Mouse (Mus musculus) olfactory bulb, adult 2 months (tissue): ENCODE measurements around the gene Gm26965. TPM values are rescaled to one million over a fixed set of nuclear protein-coding genes. Genes with fewer than 3 reads are reported as not detected.
A peak's percentile ranks its signal among the peaks of the same experiment; 100 is the strongest.
"Not testable (repeated sequence)": the region's sequence is repeated elsewhere in the genome, so short reads cannot be mapped to it uniquely, and the experiment has no call there.

Experiments used
- H3K27ac ChIP-seq: fragments of 200-500 bp; 2 replicates; pipeline ENCODE4 v1.5.1; 2012; ENCODE audit warnings: low read depth, low read length; ENCODE audit not compliant: insufficient read depth
- H3K4me1 ChIP-seq: fragments of 200-500 bp; 2 replicates; pipeline ENCODE4 v1.6.1; 2012; ENCODE audit warnings: low read length; ENCODE audit not compliant: control insufficient read depth, insufficient read depth
- H3K4me3 ChIP-seq: fragments of 200-500 bp; 2 replicates; pipeline ENCODE4 v1.5.1; 2012; ENCODE audit warnings: mild to moderate bottlenecking, low read depth, low read length, moderate library complexity; ENCODE audit not compliant: insufficient read depth
- CTCF ChIP-seq: fragments of 200-500 bp; IDR thresholded peaks from 2 replicates; pipeline ENCODE4 v1.5.1; 2012; ENCODE audit warnings: low read depth, mild to moderate bottlenecking, low read length, moderate library complexity; ENCODE audit not compliant: insufficient read depth
- POLR2A ChIP-seq: fragments of 200-500 bp; IDR thresholded peaks from 2 replicates; pipeline ENCODE4 v1.6.1; 2012; ENCODE audit warnings: mild to moderate bottlenecking, low read depth, low read length, moderate library complexity; ENCODE audit not compliant: insufficient read depth
- WGBS: fragments of 180-500 bp; shearing (Covaris S2); methylation state at CpG from one replicate; pipeline ENCODE4 v1.1.7; 2018; 5-methylcytosine and 5-hydroxymethylcytosine counted together
- polyA plus RNA-seq: library from polyadenylated mRNA; stranded (reverse); fragments of >200 nt; gene quantifications from 2 replicates; pipeline ENCODE4 v1.2.4, GENCODE M21; 2012; ENCODE audit warnings: low replicate concordance; ENCODE audit not compliant: missing spikeins, insufficient read depth, insufficient read length

Gm26965 gene
- polyA plus RNA-seq, 1 experiment: not detected

- no peak overlapping the region for H3K27ac ChIP-seq
- no peak for TF ChIP-seq POLR2A
- TF ChIP-seq CTCF: no peak
- 96% methylated on average over 1 of the region's 1 CpGs for WGBS
- no peak overlapping the region for H3K4me3 ChIP-seq
- H3K4me1 ChIP-seq: peaks cover 6% of the 10 kb centered on the region
These were observed 30.3 kb downstream of the Gm26965 start for GRCm38 (mm10) chr13:67495631-67496030.

- WGBS: 28% methylated on average over 8 of the region's 8 CpGs
- Histone ChIP-seq H3K27ac (peak overlapping the region; percentile 57), H3K4me3 (peak overlapping the region; percentile 65), H3K4me1 (no peaks in the 10 kb centered on the region; the same call in 1 of the 2 replicates)
- TF ChIP-seq CTCF: no peak
- TF ChIP-seq POLR2A: no peak
These were observed 41.5 kb downstream of the Gm26965 start for GRCm38 (mm10) chr13:67484424-67484811.

GRCm38 (mm10) chr13:67483625-67484423 lies 42.1 kb downstream of the Gm26965 start, which contains the start of gene Zfp874b:
Gene Zfp874b, minus strand, starts transcription at chr13:67484258.
- H3K27ac ChIP-seq: peak within 1 kb of the TSS; percentile 57
- WGBS: 1% methylated on average over 20 of the region's 20 CpGs
- H3K4me1 ChIP-seq: no peaks in the 10 kb centered on the region; the same call in 1 of the 2 replicates
- TF ChIP-seq CTCF: no peak
- 0 out of 2 replicates have a peak, but pooled peaks have one; percentile 20 for TF ChIP-seq POLR2A
- peak within 1 kb of the TSS; percentile 65 for H3K4me3 ChIP-seq

GRCm38 (mm10) chr13:67481528-67481927 lies 44.4 kb downstream of the Gm26965 start:
- 65% methylated on average over 4 of the region's 4 CpGs for WGBS
- Histone ChIP-seq H3K27ac (no peak overlapping the region), H3K4me1 (no peaks in the 10 kb centered on the region; the same call in 1 of the 2 replicates), H3K4me3 (no peak overlapping the region)
- TF ChIP-seq POLR2A: no peak
- no peak for TF ChIP-seq CTCF

GRCm38 (mm10) chr13:67469274-67469673 lies 56.7 kb downstream of the Gm26965 start:
- TF ChIP-seq CTCF (no peak), POLR2A (no peak)
- H3K4me3 ChIP-seq: no peak overlapping the region
- no peaks in the 10 kb centered on the region for H3K4me1 ChIP-seq
- 91% methylated on average over 3 of the region's 3 CpGs for WGBS
- H3K27ac ChIP-seq: no peak overlapping the region

GRCm38 (mm10) chr13:67463506-67464185 lies 62.3 kb downstream of the Gm26965 start:
- not testable (repeated sequence) for H3K4me1 ChIP-seq, H3K27ac ChIP-seq, H3K4me3 ChIP-seq
- WGBS: 88% methylated on average over 3 of the region's 5 CpGs

- 4% methylated on average over 3 of the region's 3 CpGs for WGBS
- Histone ChIP-seq H3K4me1 (peaks cover 6% of the 10 kb centered on the region; the same call in 1 of the 2 replicates), H3K4me3 (0 out of 2 replicates have a peak overlapping the region, but pooled peaks have one; percentile 5), H3K27ac (no peak overlapping the region)
- TF ChIP-seq POLR2A: no peak
- no peak for TF ChIP-seq CTCF
These were observed 74.0 kb downstream of the Gm26965 start for GRCm38 (mm10) chr13:67452021-67452309.

GRCm38 (mm10) chr13:67451172-67452020 lies 74.6 kb downstream of the Gm26965 start, which contains the start of gene Zfp874a:
Gene Zfp874a, minus strand, starts transcription at chr13:67451624.
- H3K4me3 ChIP-seq: peak within 1 kb of the TSS; percentile 86
- no peak for TF ChIP-seq POLR2A
- no peak for TF ChIP-seq CTCF
- H3K4me1 ChIP-seq: peaks cover 6% of the 10 kb centered on the region; the same call in 1 of the 2 replicates
- H3K27ac ChIP-seq: 0 out of 2 replicates have a peak within 1 kb of the TSS, but pooled peaks have one; percentile 33
- under 1% methylated on average over 20 of the region's 20 CpGs for WGBS

Other genes with a start within 250 kb of the Gm26965 start
- gene Zfp458, start 247.7 kb downstream of the Gm26965 start, polyA plus RNA-seq: not detected in 2 replicates
- not detected in 2 replicates for gene Zfp457, start 219.7 kb downstream of the Gm26965 start, polyA plus RNA-seq
- not detected in 2 replicates for gene Zfp595, start 193.6 kb downstream of the Gm26965 start, polyA plus RNA-seq
- gene Gm28044, start 165.6 kb downstream of the Gm26965 start, polyA plus RNA-seq: not detected in 2 replicates
- gene Zfp953, start 165.5 kb downstream of the Gm26965 start, polyA plus RNA-seq: not detected in 2 replicates
- gene Gm28041, start 150.4 kb downstream of the Gm26965 start, polyA plus RNA-seq: not detected in 2 replicates
- not detected in 2 replicates for gene Zfp456, start 150.3 kb downstream of the Gm26965 start, polyA plus RNA-seq
- not detected in 2 replicates for gene Zfp429, start 126.3 kb downstream of the Gm26965 start, polyA plus RNA-seq
- gene Zfp459, start 104.7 kb downstream of the Gm26965 start, polyA plus RNA-seq: not detected in 2 replicates
- gene Zfp874a, start 74.5 kb downstream of the Gm26965 start, polyA plus RNA-seq: not detected in 2 replicates
- 211 and 281 TPM in 2 replicates for gene Zfp874b, start 41.9 kb downstream of the Gm26965 start, polyA plus RNA-seq
- gene Zfp58, start 25.6 kb downstream of the Gm26965 start, polyA plus RNA-seq: not detected in 2 replicates
- not detected in 2 replicates for gene Zfp87, start within 50 bp of the Gm26965 start, polyA plus RNA-seq
- gene Zfp748, start 27.7 kb upstream of the Gm26965 start, polyA plus RNA-seq: not detected in 2 replicates
- not detected in 2 replicates for gene Zfp729b, start 83.6 kb upstream of the Gm26965 start, polyA plus RNA-seq
- gene Gm49345, start 111.6 kb upstream of the Gm26965 start, polyA plus RNA-seq: not detected in 2 replicates
- not detected in 2 replicates for gene Zfp729a, start 111.6 kb upstream of the Gm26965 start, polyA plus RNA-seq
- not detected in 2 replicates for gene Zfp738, start 160.9 kb upstream of the Gm26965 start, polyA plus RNA-seq
- not detected in 2 replicates for gene Zfp65, start 203.0 kb upstream of the Gm26965 start, polyA plus RNA-seq
- gene Zfp85, start 229.1 kb upstream of the Gm26965 start, polyA plus RNA-seq: not detected in 2 replicates